In genomic region chr12:55384023-55384749, GRCm38 (mm10) we compare ENCODE assay signal across 7 mouse cellular contexts. TPM values are rescaled to one million over a fixed set of nuclear protein-coding genes. Genes with fewer than 3 reads are reported as not detected.
A peak's percentile ranks its signal among the peaks of the same experiment; 100 is the strongest.
DNase-seq lines count a peak whose midpoint lies in the region; ATAC-seq lines count a peak whose summit lies in the region.

TSS of gene Psma6 (plus strand) at chr12:55384222.

- H3K4me1 ChIP-seq in forebrain, embryonic 12.5 days = peaks cover 12% of the 10 kb centered on the region
- H3K4me1 ChIP-seq in hindbrain, embryonic 10.5 days (replicated peaks) = peaks cover 21% of the 10 kb centered on the region; the same call in 1 of the 2 replicates
- peaks cover 25% of the 10 kb centered on the region for H3K4me1 ChIP-seq in liver, embryonic 12.5 days
- H3K4me1 ChIP-seq in stomach, embryonic 15.5 days = 0 out of 2 replicates have a peak, but pooled peaks cover 6% of the 10 kb centered on the region

- no peak within 1 kb of the TSS for H3K4me2 ChIP-seq in forebrain, embryonic 12.5 days
- no peak within 1 kb of the TSS for H3K4me2 ChIP-seq in liver, embryonic 12.5 days
- H3K4me2 ChIP-seq in stomach, embryonic 15.5 days = no peak within 1 kb of the TSS

- no peaks in the 10 kb centered on the region for H3K9me3 ChIP-seq in forebrain, embryonic 12.5 days
- H3K9me3 ChIP-seq in hindbrain, embryonic 10.5 days = no peaks in the 10 kb centered on the region
- no peaks in the 10 kb centered on the region for H3K9me3 ChIP-seq in liver, embryonic 12.5 days (replicated peaks)
- H3K9me3 ChIP-seq in stomach, embryonic 15.5 days = no peaks in the 10 kb centered on the region

- DNase-seq in Muller cell, postnatal 12 days (ENCODE audit: inconsistent ontology term) = peak; percentile 31
- no peak for DNase-seq in hindbrain, embryonic 10.5 days (ENCODE audit: low spot score)
- DNase-seq in right cerebral cortex, postnatal 10 days (ENCODE audit: low spot score in 2 of 2) = no peak

- no peak within 1 kb of the TSS for H3K27ac ChIP-seq in forebrain, embryonic 12.5 days
- H3K27ac ChIP-seq in hindbrain, embryonic 10.5 days = no peak within 1 kb of the TSS
- no peak within 1 kb of the TSS for H3K27ac ChIP-seq in liver, embryonic 12.5 days
- H3K27ac ChIP-seq in stomach, embryonic 15.5 days = no peak within 1 kb of the TSS

- H3K4me3 ChIP-seq in forebrain, embryonic 12.5 days (replicated peaks) = no peak within 1 kb of the TSS
- no peak within 1 kb of the TSS for H3K4me3 ChIP-seq in hindbrain, embryonic 10.5 days
- no peak within 1 kb of the TSS for H3K4me3 ChIP-seq in liver, embryonic 12.5 days
- no peak within 1 kb of the TSS for H3K4me3 ChIP-seq in stomach, embryonic 15.5 days (replicated peaks)

- H3K27me3 ChIP-seq in forebrain, embryonic 12.5 days = no peaks in the 10 kb centered on the region
- no peaks in the 10 kb centered on the region for H3K27me3 ChIP-seq in hindbrain, embryonic 10.5 days (ENCODE audit: insufficient read depth, poor library complexity, severe bottlenecking)
- no peaks in the 10 kb centered on the region for H3K27me3 ChIP-seq in liver, embryonic 12.5 days (replicated peaks)
- no peaks in the 10 kb centered on the region for H3K27me3 ChIP-seq in stomach, embryonic 15.5 days (replicated peaks)

- H3K9ac ChIP-seq in forebrain, embryonic 12.5 days = no peak within 1 kb of the TSS
- H3K9ac ChIP-seq in liver, embryonic 12.5 days = no peak within 1 kb of the TSS
- H3K9ac ChIP-seq in stomach, embryonic 15.5 days = no peak within 1 kb of the TSS

- H3K36me3 ChIP-seq in forebrain, embryonic 12.5 days (replicated peaks) = no peaks in the 10 kb centered on the region
- peaks cover 15% of the 10 kb centered on the region for H3K36me3 ChIP-seq in hindbrain, embryonic 10.5 days
- H3K36me3 ChIP-seq in liver, embryonic 12.5 days = 0 out of 2 replicates have a peak, but pooled peaks cover 6% of the 10 kb centered on the region
- H3K36me3 ChIP-seq in stomach, embryonic 15.5 days = 0 out of 2 replicates have a peak, but pooled peaks cover 4% of the 10 kb centered on the region

- WGBS in forebrain, embryonic 12.5 days = 83% methylated on average over 10 of the region's 10 CpGs
- 83% methylated on average over 10 of the region's 10 CpGs for WGBS in hindbrain, embryonic 10.5 days
- 72% methylated on average over 10 of the region's 10 CpGs for WGBS in liver, embryonic 12.5 days (ENCODE audit: insufficient replicate concordance)
- 72% methylated on average over 10 of the region's 10 CpGs for WGBS in stomach, embryonic 15.5 days

- no peak for ATAC-seq in CD4-positive, CD25-positive, alpha-beta regulatory T cell, adult 4 months
- ATAC-seq in forebrain, embryonic 12.5 days (ENCODE audit: low FRiP score) = no peak
- no peak for ATAC-seq in liver, embryonic 12.5 days
- ATAC-seq in stomach, embryonic 15.5 days (ENCODE audit: insufficient read depth, low FRiP score, low read depth) = no peak

RNA-seq across cellular contexts. Expression of gene Psma6, which starts in this region (rescaled TPM):
- polyA plus RNA-seq in CD4-positive, CD25-positive, alpha-beta regulatory T cell, adult 4 months (2017; shearing (Covaris generic)) = 100 to 1,000 TPM; 249 to 250 TPM
- 425 and 437 TPM in 2 replicates for polyA plus RNA-seq in forebrain, embryonic 12.5 days (2016; fragmentation: Nextera tagmentation; extraction: Ambion mirVana)
- polyA plus RNA-seq in hindbrain, embryonic 10.5 days (2016; fragmentation: Nextera tagmentation; extraction: Ambion mirVana) = 497 and 528 TPM in 2 replicates
- 282 and 290 TPM in 2 replicates for polyA plus RNA-seq in liver, embryonic 12.5 days (2016; fragmentation: Nextera tagmentation; extraction: Ambion mirVana)
- polyA plus RNA-seq in stomach, embryonic 15.5 days (2015; fragmentation: Nextera tagmentation; extraction: Ambion mirVana) = 392 and 406 TPM in 2 replicates
